Mouse (Mus musculus) kidney, embryonic 16.5 days (tissue): ENCODE results near the gene Abcb11. TPM values are rescaled to one million over a fixed set of nuclear protein-coding genes. Genes with fewer than 3 reads are reported as not detected.
"Not testable (repeated sequence)": the region's sequence is repeated elsewhere in the genome, so short reads cannot be mapped to it uniquely, and the experiment has no call there.

Experiments used
- ATAC-seq: fragments of 200-750 bp; cut with Nextera tagmentation; 2 replicates; pipeline ENCODE4 v1.8.0; 2017; ENCODE audit warnings: moderate TSS enrichment; ENCODE audit not compliant: low FRiP score, low TSS enrichment
- H3K27ac ChIP-seq: fragments of 300-500 bp; sonication (generic); 2 replicates; pipeline ENCODE4 v1.5.1; 2014; ENCODE audit warnings: low read length
- H3K27me3 ChIP-seq: fragments of 300-500 bp; sonication (generic); 2 replicates; pipeline ENCODE4 v1.6.1; 2014; ENCODE audit warnings: low read length, control low read depth, mixed read lengths; ENCODE audit not compliant: insufficient read depth
- H3K36me3 ChIP-seq: fragments of 300-500 bp; sonication (generic); 2 replicates; pipeline ENCODE4 v1.6.1; 2014; ENCODE audit warnings: low read length, control low read depth, mixed read lengths; ENCODE audit not compliant: insufficient read depth
- H3K4me1 ChIP-seq: fragments of 300-500 bp; sonication (generic); 2 replicates; pipeline ENCODE4 v1.6.1; 2014; ENCODE audit warnings: low read length, control low read depth, mixed read lengths; ENCODE audit not compliant: insufficient read depth
- H3K4me2 ChIP-seq: fragments of 300-500 bp; sonication (generic); replicated peaks from 2 replicates; pipeline ENCODE4 v1.6.1; 2014; ENCODE audit warnings: low read depth, low read length
- H3K4me3 ChIP-seq: fragments of 300-500 bp; sonication (generic); 2 replicates; pipeline ENCODE4 v1.5.1; 2014; ENCODE audit warnings: mild to moderate bottlenecking, low read length
- H3K9ac ChIP-seq: fragments of 300-500 bp; sonication (generic); replicated peaks from 2 replicates; pipeline ENCODE4 v1.6.1; 2014; ENCODE audit warnings: low read length
- H3K9me3 ChIP-seq: fragments of 300-500 bp; sonication (generic); 2 replicates; pipeline ENCODE4 v1.6.1; 2016; ENCODE audit warnings: low read length, control low read depth
- WGBS: fragments of 180-500 bp; shearing (Covaris S2); extraction: QIAGEN DNeasy Blood & Tissue Kit; methylation state at CpG from one replicate; pipeline ENCODE4 v1.1.7; 2014; 5-methylcytosine and 5-hydroxymethylcytosine counted together
- polyA plus RNA-seq: library from polyadenylated mRNA; unstranded; fragments of >200 nt; fragmentation: Nextera tagmentation; extraction: Ambion mirVana; gene quantifications from 2 replicates; pipeline ENCODE4 v1.2.1, GENCODE M21; 2015

Gene Abcb11
- polyA plus RNA-seq: 0.06 TPM in 1 of 2 replicates, not detected in the other

GRCm38 (mm10) chr2:69342496-69343221, at the start of gene Abcb11:
Gene Abcb11 (minus strand): TSS chr2:69342616.
- no peak within 1 kb of the TSS for H3K4me2 ChIP-seq
- H3K4me1 ChIP-seq: no peaks in the 10 kb centered on the region
- no peaks in the 10 kb centered on the region for H3K36me3 ChIP-seq
- H3K9ac ChIP-seq: no peak within 1 kb of the TSS
- ATAC-seq: no peak
- no peak within 1 kb of the TSS for H3K27ac ChIP-seq
- H3K4me3 ChIP-seq: no peak within 1 kb of the TSS
- WGBS: 90% methylated on average over 9 of the region's 9 CpGs
- no peaks in the 10 kb centered on the region for H3K27me3 ChIP-seq
- no peaks in the 10 kb centered on the region for H3K9me3 ChIP-seq

- Histone ChIP-seq H3K9ac (no peak overlapping the region), H3K36me3 (no peaks in the 10 kb centered on the region), H3K27me3 (no peaks in the 10 kb centered on the region), H3K9me3 (no peaks in the 10 kb centered on the region), H3K4me1 (no peaks in the 10 kb centered on the region), H3K4me3 (no peak overlapping the region), H3K4me2 (no peak overlapping the region), H3K27ac (no peak overlapping the region)
- 68% methylated on average over 3 of the region's 3 CpGs for WGBS
- no peak for ATAC-seq
These were observed 43.9 kb upstream of the Abcb11 start for GRCm38 (mm10) chr2:69386118-69386871.

- 86% methylated on average over 5 of the region's 5 CpGs for WGBS
These were observed 40.4 kb upstream of the Abcb11 start for GRCm38 (mm10) chr2:69382838-69383237.

GRCm38 (mm10) chr2:69381740-69382139, 39.3 kb upstream of the Abcb11 start:
- H3K9me3 ChIP-seq: no peaks in the 10 kb centered on the region
- H3K27me3 ChIP-seq: no peaks in the 10 kb centered on the region
- H3K9ac ChIP-seq: no peak overlapping the region
- ATAC-seq: no peak; the same call in 1 of the 2 replicates
- no peak overlapping the region for H3K4me2 ChIP-seq
- no peak overlapping the region for H3K4me3 ChIP-seq
- H3K36me3 ChIP-seq: no peaks in the 10 kb centered on the region
- 41% methylated on average over 8 of the region's 8 CpGs for WGBS
- 0 out of 2 replicates have a peak, but pooled peaks cover 2% of the 10 kb centered on the region for H3K4me1 ChIP-seq
- no peak overlapping the region for H3K27ac ChIP-seq

More at GRCm38 (mm10) chr2:69382838-69383237, 40.4 kb upstream of the Abcb11 start:
- H3K4me2 ChIP-seq: no peak overlapping the region
- ATAC-seq: no peak
- H3K4me1 ChIP-seq: no peaks in the 10 kb centered on the region
- H3K27ac ChIP-seq: no peak overlapping the region
- H3K36me3 ChIP-seq: no peaks in the 10 kb centered on the region
- no peak overlapping the region for H3K9ac ChIP-seq
- no peak overlapping the region for H3K4me3 ChIP-seq
- no peaks in the 10 kb centered on the region for H3K27me3 ChIP-seq
- no peaks in the 10 kb centered on the region for H3K9me3 ChIP-seq

- WGBS: 63% methylated on average over 13 of the region's 13 CpGs
- H3K4me3 ChIP-seq: no peak within 1 kb of the TSS
These were observed 37.9 kb upstream of the Abcb11 start, which contains the start of gene Dhrs9 for GRCm38 (mm10) chr2:69380281-69380680. Gene Dhrs9 (plus strand): TSS chr2:69380445.

GRCm38 (mm10) chr2:69379801-69380200, 37.4 kb upstream of the Abcb11 start:
- Histone ChIP-seq H3K9me3 (no peaks in the 10 kb centered on the region), H3K36me3 (no peaks in the 10 kb centered on the region), H3K4me2 (no peak overlapping the region), H3K9ac (no peak overlapping the region), H3K27ac (no peak overlapping the region), H3K4me3 (no peak overlapping the region), H3K4me1 (0 out of 2 replicates have a peak, but pooled peaks cover 2% of the 10 kb centered on the region), H3K27me3 (no peaks in the 10 kb centered on the region)
- ATAC-seq: no peak
- WGBS: 62% methylated on average over 1 of the region's 1 CpGs

More at GRCm38 (mm10) chr2:69380281-69380680, 37.9 kb upstream of the Abcb11 start, which contains the start of gene Dhrs9:
- Histone ChIP-seq H3K27ac (no peak within 1 kb of the TSS), H3K4me1 (0 out of 2 replicates have a peak, but pooled peaks cover 2% of the 10 kb centered on the region), H3K9ac (no peak within 1 kb of the TSS), H3K4me2 (no peak within 1 kb of the TSS), H3K36me3 (no peaks in the 10 kb centered on the region), H3K9me3 (no peaks in the 10 kb centered on the region), H3K27me3 (no peaks in the 10 kb centered on the region)
- ATAC-seq: no peak

GRCm38 (mm10) chr2:69376780-69377179, 34.4 kb upstream of the Abcb11 start:
- H3K4me3 ChIP-seq: no peak overlapping the region
- no peaks in the 10 kb centered on the region for H3K9me3 ChIP-seq
- no peak for ATAC-seq
- H3K9ac ChIP-seq: no peak overlapping the region
- H3K27ac ChIP-seq: no peak overlapping the region
- H3K4me1 ChIP-seq: 0 out of 2 replicates have a peak, but pooled peaks cover 2% of the 10 kb centered on the region
- 78% methylated on average over 2 of the region's 2 CpGs for WGBS
- no peak overlapping the region for H3K4me2 ChIP-seq
- no peaks in the 10 kb centered on the region for H3K27me3 ChIP-seq
- H3K36me3 ChIP-seq: no peaks in the 10 kb centered on the region

GRCm38 (mm10) chr2:69365275-69365674, 22.9 kb upstream of the Abcb11 start:
- H3K9me3 ChIP-seq: no peaks in the 10 kb centered on the region
- WGBS: 87% methylated on average over 1 of the region's 1 CpGs
- no peak for ATAC-seq

GRCm38 (mm10) chr2:69364831-69365230, 22.4 kb upstream of the Abcb11 start:
- Histone ChIP-seq H3K27ac (no peak overlapping the region), H3K9me3 (no peaks in the 10 kb centered on the region), H3K36me3 (no peaks in the 10 kb centered on the region), H3K4me1 (no peaks in the 10 kb centered on the region), H3K27me3 (no peaks in the 10 kb centered on the region), H3K4me2 (no peak overlapping the region), H3K4me3 (no peak overlapping the region), H3K9ac (no peak overlapping the region)
- ATAC-seq: no peak
- 84% methylated on average over 2 of the region's 2 CpGs for WGBS

More at GRCm38 (mm10) chr2:69365275-69365674, 22.9 kb upstream of the Abcb11 start:
- H3K4me1 ChIP-seq: no peaks in the 10 kb centered on the region
- no peak overlapping the region for H3K4me2 ChIP-seq
- no peaks in the 10 kb centered on the region for H3K27me3 ChIP-seq
- H3K27ac ChIP-seq: no peak overlapping the region
- no peak overlapping the region for H3K9ac ChIP-seq
- H3K4me3 ChIP-seq: no peak overlapping the region
- no peaks in the 10 kb centered on the region for H3K36me3 ChIP-seq

- peak; percentile 100 for ATAC-seq
These were observed 13.0 kb upstream of the Abcb11 start for GRCm38 (mm10) chr2:69355402-69355801.

More at GRCm38 (mm10) chr2:69355402-69355801, 13.0 kb upstream of the Abcb11 start:
- not testable (repeated sequence) for H3K27ac ChIP-seq, H3K4me2 ChIP-seq, H3K4me1 ChIP-seq, H3K27me3 ChIP-seq, H3K9ac ChIP-seq, H3K36me3 ChIP-seq, H3K9me3 ChIP-seq, H3K4me3 ChIP-seq
